Mouse (Mus musculus) lung, embryonic 16.5 days (tissue): ENCODE data around the gene Fut8. TPM values are rescaled to one million over a fixed set of nuclear protein-coding genes. Genes with fewer than 3 reads are reported as not detected.

Source experiments
- ATAC-seq: fragments of 200-750 bp; cut with Nextera tagmentation; 2 replicates; pipeline ENCODE4 v1.8.0; 2017; ENCODE audit warnings: low read depth, mild to moderate bottlenecking, moderate library complexity
- H3K27ac ChIP-seq: fragments of 300-500 bp; sonication (generic); 2 replicates; pipeline ENCODE4 v1.5.1; 2014; ENCODE audit warnings: mild to moderate bottlenecking, control low read depth, low read length
- H3K27me3 ChIP-seq: fragments of 300-500 bp; sonication (generic); 2 replicates; pipeline ENCODE4 v1.6.1; 2014; ENCODE audit warnings: low read depth, low read length, mixed read lengths; ENCODE audit not compliant: control insufficient read depth, insufficient read depth
- H3K36me3 ChIP-seq: fragments of 300-500 bp; sonication (generic); 2 replicates; pipeline ENCODE4 v1.6.1; 2014; ENCODE audit warnings: low read length; ENCODE audit not compliant: control insufficient read depth, insufficient read depth
- H3K4me1 ChIP-seq: fragments of 300-500 bp; sonication (generic); replicated peaks from 2 replicates; pipeline ENCODE4 v1.6.1; 2014; ENCODE audit warnings: low read length, mixed read lengths; ENCODE audit not compliant: control insufficient read depth, insufficient read depth
- H3K4me2 ChIP-seq: fragments of 300-500 bp; sonication (generic); 2 replicates; pipeline ENCODE4 v1.6.1; 2014; ENCODE audit warnings: low read depth, low read length, control low read depth
- H3K4me3 ChIP-seq: fragments of 300-500 bp; sonication (generic); 2 replicates; pipeline ENCODE4 v1.5.1; 2014; ENCODE audit warnings: mild to moderate bottlenecking, low read length, control low read depth
- H3K9ac ChIP-seq: fragments of 300-500 bp; sonication (generic); 2 replicates; pipeline ENCODE4 v1.6.1; 2014; ENCODE audit warnings: low read length, control low read depth
- H3K9me3 ChIP-seq: fragments of 300-500 bp; sonication (generic); 2 replicates; pipeline ENCODE4 v1.6.1; 2016; ENCODE audit warnings: low read length; ENCODE audit not compliant: control insufficient read depth
- WGBS: fragments of 180-500 bp; shearing (Covaris S2); extraction: QIAGEN DNeasy Blood & Tissue Kit; methylation state at CpG from one replicate; pipeline ENCODE4 v1.1.7; 2014; 5-methylcytosine and 5-hydroxymethylcytosine counted together
- polyA plus RNA-seq: library from polyadenylated mRNA; unstranded; fragments of >200 nt; fragmentation: Nextera tagmentation; extraction: Ambion mirVana; gene quantifications from 2 replicates; pipeline ENCODE4 v1.2.1, GENCODE M21; 2015

The Fut8 gene
- polyA plus RNA-seq, 1 experiment from 2014 or later: 26.9 TPM

DNA sequence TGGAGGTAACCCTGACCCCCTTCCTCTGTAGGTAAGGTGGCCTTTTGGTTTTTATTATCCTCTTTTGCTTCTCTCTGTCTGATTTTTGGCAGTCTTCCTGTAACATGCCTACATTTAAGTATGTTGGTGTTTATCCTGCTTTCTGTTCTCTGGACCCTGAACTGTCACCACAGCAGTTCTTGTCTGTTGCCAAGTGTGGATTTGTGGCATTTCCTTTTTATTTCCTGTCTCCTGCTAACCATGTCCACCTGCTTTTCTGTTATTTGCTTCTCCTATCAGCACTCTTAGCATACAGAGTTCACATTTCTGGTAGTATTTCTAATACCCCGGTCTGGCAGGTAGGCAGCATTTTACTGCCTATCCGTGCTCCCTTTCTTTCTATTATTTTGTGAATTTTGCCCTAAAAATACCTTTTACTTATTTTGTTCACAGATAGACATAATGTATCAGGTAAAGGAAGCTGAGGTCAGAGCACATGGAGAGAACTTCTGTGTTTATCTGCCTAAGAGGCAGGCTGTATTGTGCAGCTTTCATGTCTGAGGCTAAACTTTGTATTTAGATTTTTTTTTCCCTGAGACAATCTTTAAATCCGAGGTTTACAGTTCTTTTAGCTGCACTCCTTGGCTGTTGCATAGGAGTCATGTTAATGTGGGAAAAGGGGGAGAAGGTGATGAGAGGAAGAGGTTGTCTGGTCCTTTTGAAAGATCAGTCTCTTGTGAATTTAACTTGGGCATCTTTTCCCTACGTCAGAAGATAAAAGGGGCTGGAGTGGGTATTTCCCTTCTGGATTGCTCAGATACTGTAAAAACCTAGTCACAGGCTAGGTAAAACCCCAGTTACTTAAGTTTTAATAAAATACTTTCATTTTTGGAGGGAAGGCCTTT lies 54.7 kb downstream of the Fut8 start:
- no peak overlapping the region for H3K4me2 ChIP-seq
- no peak for ATAC-seq
- H3K9me3 ChIP-seq: no peaks in the 10 kb centered on the region
- H3K27me3 ChIP-seq: no peaks in the 10 kb centered on the region
- no peaks in the 10 kb centered on the region for H3K36me3 ChIP-seq
- no peak overlapping the region for H3K4me3 ChIP-seq
- H3K4me1 ChIP-seq: no peaks in the 10 kb centered on the region
- WGBS: 62% methylated on average over 4 of the region's 4 CpGs
- no peak overlapping the region for H3K27ac ChIP-seq
- no peak overlapping the region for H3K9ac ChIP-seq

DNA sequence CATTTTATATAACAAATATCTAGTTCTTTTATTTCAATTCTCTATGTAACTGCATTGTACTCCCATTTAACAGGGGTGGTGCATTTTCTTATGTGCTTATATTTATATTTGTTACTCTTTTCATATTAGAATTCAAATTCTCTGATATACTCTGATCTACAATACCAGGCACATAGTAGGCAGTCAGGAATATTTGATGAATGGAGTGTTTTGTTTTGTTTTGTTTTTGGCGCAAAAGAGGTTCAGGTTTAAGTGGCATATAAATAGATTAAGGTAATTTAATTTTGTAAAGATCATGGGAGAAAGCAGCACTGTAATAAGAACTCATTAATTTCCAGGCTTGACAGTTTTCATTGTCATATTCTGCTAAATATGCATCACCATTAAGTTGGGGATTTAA lies 58.2 kb downstream of the Fut8 start:
- Histone ChIP-seq H3K9me3 (no peaks in the 10 kb centered on the region), H3K27me3 (no peaks in the 10 kb centered on the region), H3K4me1 (no peaks in the 10 kb centered on the region), H3K27ac (no peak overlapping the region), H3K4me3 (no peak overlapping the region), H3K36me3 (no peaks in the 10 kb centered on the region), H3K9ac (no peak overlapping the region), H3K4me2 (no peak overlapping the region)
- WGBS: 95% methylated on average over 1 of the region's 1 CpGs
- no peak for ATAC-seq

DNA sequence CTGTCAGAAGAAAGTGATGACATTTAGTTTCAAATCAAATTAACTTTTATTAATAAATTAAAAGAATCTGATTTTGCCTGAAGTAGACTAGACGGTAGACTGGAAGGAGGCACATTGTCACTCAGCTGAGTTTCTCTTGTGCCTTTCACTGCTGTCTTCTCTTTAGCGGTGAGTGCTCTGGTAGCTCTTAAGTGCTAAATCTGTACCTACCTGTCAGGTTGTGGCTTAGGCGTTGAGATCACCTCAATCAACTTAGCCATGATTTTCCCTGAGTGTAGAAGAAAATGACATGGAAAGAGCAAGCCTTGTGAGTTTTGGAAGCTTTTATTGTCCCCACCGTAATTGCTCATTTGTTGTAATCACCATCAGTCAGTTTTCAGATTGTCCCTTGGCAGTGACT lies 59.2 kb downstream of the Fut8 start:
- no peak overlapping the region for H3K4me2 ChIP-seq
- H3K4me1 ChIP-seq: no peaks in the 10 kb centered on the region
- H3K27ac ChIP-seq: no peak overlapping the region
- no peak overlapping the region for H3K9ac ChIP-seq
- WGBS: 81% methylated on average over 4 of the region's 4 CpGs
- no peaks in the 10 kb centered on the region for H3K9me3 ChIP-seq
- no peaks in the 10 kb centered on the region for H3K36me3 ChIP-seq
- no peak for ATAC-seq
- H3K27me3 ChIP-seq: no peaks in the 10 kb centered on the region
- no peak overlapping the region for H3K4me3 ChIP-seq

DNA sequence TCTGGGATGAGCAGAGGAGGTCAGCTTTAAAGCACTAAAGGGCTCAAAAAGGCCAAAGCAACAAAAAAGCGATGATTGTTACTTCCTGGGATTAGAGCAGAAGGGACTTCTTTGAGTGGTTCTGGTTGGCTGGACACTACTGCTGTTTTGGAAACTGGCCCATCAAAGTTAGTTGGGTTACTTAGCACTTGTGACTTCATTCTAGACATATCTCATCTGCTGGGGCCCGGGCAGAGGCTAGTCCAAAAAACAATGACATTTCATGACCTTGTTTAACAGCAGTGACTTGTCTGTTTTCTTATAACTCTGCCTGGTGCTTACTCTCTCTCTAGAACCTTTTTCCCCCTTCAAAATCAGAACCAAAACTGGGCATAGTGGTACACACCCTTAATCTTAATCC lies 59.9 kb downstream of the Fut8 start:
- H3K27ac ChIP-seq: no peak overlapping the region
- H3K9me3 ChIP-seq: no peaks in the 10 kb centered on the region
- 65% methylated on average over 2 of the region's 2 CpGs for WGBS
- ATAC-seq: no peak
- no peak overlapping the region for H3K4me2 ChIP-seq
- H3K27me3 ChIP-seq: no peaks in the 10 kb centered on the region
- no peak overlapping the region for H3K4me3 ChIP-seq
- no peaks in the 10 kb centered on the region for H3K4me1 ChIP-seq
- no peaks in the 10 kb centered on the region for H3K36me3 ChIP-seq
- H3K9ac ChIP-seq: no peak overlapping the region

DNA sequence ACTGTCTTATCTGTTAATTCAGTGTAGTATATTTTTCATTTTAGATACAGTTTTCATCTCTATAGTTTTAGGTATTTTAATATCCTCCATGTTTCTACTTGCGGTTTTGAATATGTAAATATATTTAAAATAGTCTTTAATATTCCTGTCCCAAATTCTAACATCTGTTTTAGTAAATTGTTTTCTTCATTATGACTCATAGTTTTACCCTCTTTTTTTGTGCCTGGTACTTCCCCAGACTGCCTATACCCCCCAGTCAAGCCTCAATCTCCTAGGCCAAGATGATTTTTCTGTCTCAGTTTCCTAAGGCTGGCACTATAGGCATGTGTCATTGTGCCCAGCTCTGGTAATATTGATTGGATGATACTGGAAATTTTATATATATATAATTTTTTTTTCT lies 64.1 kb downstream of the Fut8 start:
- no peak for ATAC-seq
- Histone ChIP-seq H3K27me3 (no peaks in the 10 kb centered on the region), H3K4me1 (no peaks in the 10 kb centered on the region), H3K9me3 (no peaks in the 10 kb centered on the region), H3K27ac (no peak overlapping the region), H3K4me3 (no peak overlapping the region), H3K36me3 (no peaks in the 10 kb centered on the region), H3K4me2 (no peak overlapping the region), H3K9ac (no peak overlapping the region)
- WGBS: 91% methylated on average over 1 of the region's 1 CpGs

DNA sequence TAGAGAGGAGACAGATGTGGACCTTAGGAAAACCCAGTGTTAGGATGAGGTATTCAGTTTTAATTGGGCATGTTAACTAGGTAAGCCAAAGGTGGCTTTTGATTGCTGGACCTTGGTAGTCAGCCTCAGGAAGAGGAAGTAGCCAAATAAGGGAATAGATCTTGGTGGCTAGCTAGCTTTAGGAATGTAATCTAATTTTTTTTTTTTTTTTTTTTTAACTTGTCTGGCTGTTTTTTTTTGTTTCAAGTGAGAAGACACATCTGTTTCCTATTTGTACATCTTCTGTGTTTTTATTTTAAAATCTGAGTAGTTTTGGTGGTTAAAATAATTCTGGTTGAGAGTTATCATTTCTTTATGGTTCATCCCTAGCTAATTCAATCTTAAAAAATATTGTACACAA lies 65.4 kb downstream of the Fut8 start:
- H3K4me2 ChIP-seq: no peak overlapping the region
- H3K4me3 ChIP-seq: no peak overlapping the region
- H3K4me1 ChIP-seq: no peaks in the 10 kb centered on the region
- no peak overlapping the region for H3K27ac ChIP-seq
- no peaks in the 10 kb centered on the region for H3K9me3 ChIP-seq
- ATAC-seq: no peak
- no peaks in the 10 kb centered on the region for H3K36me3 ChIP-seq
- no peaks in the 10 kb centered on the region for H3K27me3 ChIP-seq
- no peak overlapping the region for H3K9ac ChIP-seq

DNA sequence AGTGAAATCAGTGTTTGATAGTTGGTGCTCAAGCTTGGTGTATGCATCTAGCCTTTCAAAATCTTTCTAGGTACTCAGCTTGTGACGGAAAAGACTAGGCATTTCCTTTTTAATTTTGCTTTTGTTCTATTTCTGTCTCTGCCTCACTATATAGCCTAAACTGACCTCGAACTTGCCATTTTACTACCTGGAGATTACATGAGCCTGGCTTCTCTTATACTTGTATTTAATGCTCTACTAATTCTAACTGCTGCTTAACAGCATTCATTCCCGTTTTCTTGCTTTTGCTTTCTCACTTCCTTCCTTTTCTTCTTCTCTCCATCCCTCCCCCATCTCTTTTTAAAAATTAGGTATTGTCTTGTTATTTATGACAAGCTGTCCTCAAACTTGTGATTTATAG lies 67.6 kb downstream of the Fut8 start:
- Histone ChIP-seq H3K9me3 (no peaks in the 10 kb centered on the region), H3K4me3 (no peak overlapping the region), H3K27ac (no peak overlapping the region), H3K36me3 (no peaks in the 10 kb centered on the region), H3K9ac (no peak overlapping the region), H3K27me3 (no peaks in the 10 kb centered on the region), H3K4me2 (no peak overlapping the region), H3K4me1 (no peaks in the 10 kb centered on the region)
- 82% methylated on average over 3 of the region's 3 CpGs for WGBS
- ATAC-seq: no peak

DNA sequence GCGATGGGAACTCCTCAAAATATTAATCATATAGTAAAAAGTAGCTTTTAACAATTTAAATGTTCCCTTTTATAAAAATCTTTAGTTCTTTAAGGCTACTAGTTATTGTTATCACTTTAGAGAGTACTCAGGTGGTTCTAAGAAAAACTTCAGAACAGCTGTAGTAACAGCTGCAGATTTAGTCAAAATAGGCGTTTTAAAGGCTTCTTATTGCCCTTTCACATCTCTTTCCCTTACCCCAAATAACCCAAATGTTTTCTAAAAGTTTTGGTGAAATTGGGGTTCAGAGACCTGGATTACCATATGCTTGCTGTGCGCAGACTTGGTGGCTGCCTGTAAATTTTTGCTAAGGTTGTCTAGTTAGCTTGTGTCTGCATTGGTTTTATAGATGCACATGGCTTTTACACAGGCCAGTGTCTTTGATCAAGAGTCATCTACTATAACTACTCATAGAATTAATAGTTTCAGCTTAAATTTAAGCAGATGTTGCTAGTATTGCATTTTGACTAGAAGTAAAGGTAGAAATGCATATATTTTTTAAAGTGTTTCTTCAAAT lies 68.9 kb downstream of the Fut8 start:
- H3K4me2 ChIP-seq: no peak overlapping the region
- 83% methylated on average over 3 of the region's 3 CpGs for WGBS
- no peak overlapping the region for H3K9ac ChIP-seq
- no peaks in the 10 kb centered on the region for H3K4me1 ChIP-seq
- no peaks in the 10 kb centered on the region for H3K36me3 ChIP-seq
- H3K27me3 ChIP-seq: no peaks in the 10 kb centered on the region
- H3K9me3 ChIP-seq: no peaks in the 10 kb centered on the region
- ATAC-seq: no peak
- H3K27ac ChIP-seq: no peak overlapping the region
- H3K4me3 ChIP-seq: no peak overlapping the region

DNA sequence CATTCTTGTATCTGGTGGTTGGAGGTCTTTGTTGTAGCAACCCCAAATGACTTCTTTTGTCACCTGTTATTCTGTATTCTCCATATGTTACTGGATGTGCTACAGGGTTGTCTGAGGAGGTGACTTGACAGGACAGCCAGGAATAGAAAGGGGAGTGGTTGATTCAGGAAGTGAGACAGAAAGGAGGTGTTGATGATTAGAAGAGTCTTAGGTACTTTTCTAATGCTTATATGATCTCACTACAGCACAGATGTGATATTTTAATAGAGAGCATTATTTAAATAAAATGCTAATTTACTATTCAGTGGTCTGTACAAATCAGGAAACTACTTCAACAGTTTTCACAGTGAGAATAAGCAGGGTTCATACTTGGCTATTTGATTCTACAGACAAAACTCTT lies 71.6 kb downstream of the Fut8 start:
- no peaks in the 10 kb centered on the region for H3K4me1 ChIP-seq
- ATAC-seq: no peak
- no peaks in the 10 kb centered on the region for H3K9me3 ChIP-seq
- H3K4me3 ChIP-seq: no peak overlapping the region
- H3K36me3 ChIP-seq: no peaks in the 10 kb centered on the region
- no peak overlapping the region for H3K27ac ChIP-seq
- no peaks in the 10 kb centered on the region for H3K27me3 ChIP-seq
- no peak overlapping the region for H3K9ac ChIP-seq
- H3K4me2 ChIP-seq: no peak overlapping the region
